Mouse (Mus musculus) thymus, adult 2 months (tissue): Measurements from ENCODE around the gene Zfp563.

Experiments used
- CTCF ChIP-seq: fragments of 200-500 bp; IDR thresholded peaks from 2 replicates; pipeline ENCODE4 v1.5.1; 2012; ENCODE audit warnings: mild to moderate bottlenecking, control low read depth, low read length, moderate library complexity, borderline replicate concordance; ENCODE audit not compliant: control insufficient read depth, poor library complexity, insufficient read depth; ENCODE audit errors: extremely low read depth
- POLR2A ChIP-seq: fragments of 200-500 bp; IDR thresholded peaks from 2 replicates; pipeline ENCODE4 v1.6.1; 2012; ENCODE audit warnings: mild to moderate bottlenecking, low read length, control low read depth, moderate library complexity; ENCODE audit not compliant: control insufficient read depth, poor library complexity, insufficient read depth; ENCODE audit errors: extremely low read depth

DNA sequence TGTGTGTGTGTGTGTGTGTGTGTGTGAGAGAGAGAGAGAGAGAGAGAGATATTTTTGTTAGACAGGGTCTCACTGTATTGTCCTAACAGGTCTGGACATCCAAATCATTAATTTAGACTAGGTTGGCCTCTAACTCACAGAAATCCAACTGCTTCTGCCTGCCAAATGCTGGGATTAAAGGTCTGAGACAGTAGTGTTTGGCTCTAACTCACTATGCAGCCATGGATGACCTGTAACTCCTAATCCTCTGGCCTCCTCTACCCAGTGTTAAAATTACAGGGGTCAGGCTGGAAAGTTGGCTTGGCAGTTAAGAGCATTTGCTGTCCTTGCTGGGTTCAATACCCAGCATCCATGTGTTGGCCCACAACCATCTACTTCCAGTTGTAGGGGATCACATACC is 35.4 kb downstream of the Zfp563 start:
- TF ChIP-seq POLR2A: no peak
- no peak for TF ChIP-seq CTCF
